Comparison of ENCODE assay signal across 21 mouse cellular contexts in the genomic region with DNA sequence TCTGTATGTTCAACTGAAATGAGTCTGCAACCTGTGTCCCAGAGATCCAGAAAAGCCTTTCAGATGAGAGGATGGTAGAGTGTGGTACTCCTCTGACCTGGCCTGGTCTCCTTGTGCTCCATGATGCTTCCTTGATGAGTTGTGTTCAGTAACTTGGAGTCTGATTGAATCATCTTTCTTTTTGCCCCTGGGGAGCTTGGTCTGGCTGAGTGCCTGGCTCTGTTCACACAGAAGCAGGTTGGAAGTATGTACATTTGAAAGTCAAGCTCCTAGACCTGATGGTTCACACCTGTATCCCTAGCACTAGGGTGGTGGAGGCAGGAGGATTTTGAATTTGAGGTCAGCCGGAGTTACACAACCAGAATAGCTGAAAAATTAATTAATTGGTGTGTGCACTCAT. TPM values are rescaled to one million over a fixed set of nuclear protein-coding genes. Genes with fewer than 3 reads are reported as not detected.
DNase-seq lines count a peak whose midpoint lies in the region; ATAC-seq and TF ChIP-seq lines count a peak whose summit lies in the region.
"Had no signal": no experiment of that assay in that cellular context is flagged by ENCODE, and none has a peak within 500 bp of the region (broad histone marks: within the 10 kb centered on the region; RNA-seq: fewer than 3 reads in every experiment).

No protein-coding gene starts in this region.

- H3K27ac ChIP-seq in spleen, adult 2 months (ENCODE audit: insufficient read depth, low read length), result peak overlapping the region; percentile 94
- H3K27ac ChIP-seq in liver, embryonic 16.5 days (ENCODE audit: low read length), result peak overlapping the region; percentile 70
- H3K27ac ChIP-seq: embryonic facial prominence, embryonic 13.5 days; hindbrain, embryonic 12.5 days; limb, embryonic 12.5 days; midbrain, embryonic 10.5 days had no signal

- no peak overlapping the region for H3K9ac ChIP-seq in liver, embryonic 16.5 days (ENCODE audit: low read depth, low read length)
- H3K9ac ChIP-seq: embryonic facial prominence, embryonic 13.5 days; hindbrain, embryonic 12.5 days; limb, embryonic 12.5 days; lung, embryonic 14.5 days had no signal

- no peak overlapping the region for H3K4me3 ChIP-seq in spleen, adult 2 months (ENCODE audit: extremely low read depth, insufficient read depth, insufficient read length)
- no peak overlapping the region for H3K4me3 ChIP-seq in liver, embryonic 16.5 days (ENCODE audit: low read depth, low read length)
- H3K4me3 ChIP-seq: embryonic facial prominence, embryonic 13.5 days; hindbrain, embryonic 12.5 days; limb, embryonic 12.5 days; midbrain, embryonic 10.5 days had no signal

- no peak for TF ChIP-seq CTCF in spleen, adult 2 months (IDR thresholded peaks at IDR 0.05; ENCODE audit: extremely low read depth, insufficient read depth, insufficient read length, insufficient replicate concordance)

- no peaks in the 10 kb centered on the region for H3K27me3 ChIP-seq in spleen, adult 2 months (ENCODE audit: control insufficient read depth, insufficient read depth, low read length)
- H3K27me3 ChIP-seq in liver, embryonic 16.5 days (ENCODE audit: control insufficient read depth, insufficient read depth, low read depth, low read length), result no peaks in the 10 kb centered on the region
- H3K27me3 ChIP-seq: embryonic facial prominence, embryonic 13.5 days; hindbrain, embryonic 12.5 days; limb, embryonic 12.5 days had no signal

- H3K9me3 ChIP-seq in liver, embryonic 16.5 days (replicated peaks; ENCODE audit: control insufficient read depth, low read length), result no peaks in the 10 kb centered on the region
- H3K9me3 ChIP-seq: embryonic facial prominence, embryonic 13.5 days; hindbrain, embryonic 12.5 days; limb, embryonic 12.5 days; midbrain, embryonic 10.5 days had no signal

- peaks cover 36% of the 10 kb centered on the region; the same call in 1 of the 2 replicates for H3K4me1 ChIP-seq in spleen, adult 2 months (ENCODE audit: control insufficient read depth, insufficient read depth, insufficient read length)
- H3K4me1 ChIP-seq in liver, embryonic 16.5 days (ENCODE audit: control insufficient read depth, low read depth, low read length), result no peaks in the 10 kb centered on the region; the same call in 1 of the 2 replicates
- H3K4me1 ChIP-seq: embryonic facial prominence, embryonic 13.5 days; hindbrain, embryonic 12.5 days; limb, embryonic 12.5 days; midbrain, embryonic 10.5 days had no signal

- H3K4me2 ChIP-seq in liver, embryonic 16.5 days (ENCODE audit: low read depth, low read length), result no peak overlapping the region
- H3K4me2 ChIP-seq: embryonic facial prominence, embryonic 13.5 days; hindbrain, embryonic 12.5 days; limb, embryonic 12.5 days; lung, embryonic 14.5 days had no signal

- 73% methylated on average over 1 of the region's 1 CpGs for WGBS in spleen, adult 2 months
- WGBS in liver, embryonic 16.5 days (ENCODE audit: insufficient replicate concordance), result 61% methylated on average over 1 of the region's 1 CpGs

- no peak for TF ChIP-seq POLR2A in spleen, adult 2 months (IDR thresholded peaks at IDR 0.05; ENCODE audit: low read depth, low read length)

- no peaks in the 10 kb centered on the region for H3K36me3 ChIP-seq in spleen, adult 2 months (ENCODE audit: control insufficient read depth, insufficient read depth, low read length)
- no peaks in the 10 kb centered on the region for H3K36me3 ChIP-seq in liver, embryonic 16.5 days (ENCODE audit: control insufficient read depth, insufficient read depth)
- H3K36me3 ChIP-seq: embryonic facial prominence, embryonic 13.5 days; hindbrain, embryonic 12.5 days; limb, embryonic 12.5 days; midbrain, embryonic 10.5 days had no signal

- ATAC-seq in liver, embryonic 16.5 days (ENCODE audit: low read depth), result no peak
- ATAC-seq: forebrain, embryonic 16.5 days had no signal

- peak; percentile 28 for DNase-seq in gastrocnemius, adult 18-20 months (ENCODE audit: low spot score)
- no peak for DNase-seq in gastrocnemius, postnatal 25 days
- no peak for DNase-seq in spleen, adult 2 months (ENCODE audit: low read depth in 1 of 2, low spot score in 2 of 2)
- DNase-seq in spleen, postnatal 4 days (ENCODE audit: low spot score in 2 of 2), result no peak
- peak; percentile 72 for DNase-seq in NIH3T3 (ENCODE audit: low read depth)
- DNase-seq in right cerebral cortex, postnatal 36 days (ENCODE audit: low spot score in 2 of 2), result no peak
- DNase-seq in spleen, postnatal 36 days (ENCODE audit: low spot score in 2 of 2), result no peak
- DNase-seq: adrenal gland, adult 8-10 months; cerebellum, adult 11 months; cerebellum, postnatal 14 days; heart, postnatal 14 days; kidney, adult 9 months; kidney, postnatal 25 days; lung, embryonic 14.5 days; right cerebral cortex, postnatal 14 days had no signal

RNA-seq across cellular contexts. Expression of gene Apbb1ip, which starts 32.7 kb away (rescaled TPM):
- total RNA-seq in gastrocnemius, adult 18-20 months (2021), result 1 to 10 TPM; 1.3 to 2.0 TPM
- 1 to 10 TPM; 2.3 to 2.5 TPM for total RNA-seq in gastrocnemius, postnatal 25 days (2021)
- 24.8 and 28.0 TPM in 2 replicates for polyA plus RNA-seq in spleen, adult 2 months (2012; rRNA removed)
- polyA plus RNA-seq in liver, embryonic 16.5 days (2015; fragmentation: Nextera tagmentation; extraction: Ambion mirVana), result 8.5 and 9.4 TPM in 2 replicates

Comparison
In these comparisons a context has a peak if more than half of its experiments do, and no peak if none do; other contexts are left out.
1. DNase-seq: peak in gastrocnemius, adult 18-20 months (single experiment) and NIH3T3 (single experiment); none in gastrocnemius, postnatal 25 days (single experiment), spleen, adult 2 months (0 of 2), spleen, postnatal 4 days (0 of 2), right cerebral cortex, postnatal 36 days (0 of 2) and spleen, postnatal 36 days (0 of 2).